Mouse (Mus musculus) neural tube, embryonic 15.5 days (tissue): ENCODE data around the gene Nfib. TPM values are rescaled to one million over a fixed set of nuclear protein-coding genes. Genes with fewer than 3 reads are reported as not detected.
A peak's percentile ranks its signal among the peaks of the same experiment; 100 is the strongest.

ENCODE experiments used
- ATAC-seq: fragments of 200-750 bp; cut with Nextera tagmentation; 2 replicates; pipeline ENCODE4 v1.8.0; 2017; ENCODE audit warnings: mild to moderate bottlenecking, moderate TSS enrichment, moderate library complexity; ENCODE audit not compliant: low FRiP score
- H3K27ac ChIP-seq: fragments of 300-500 bp; sonication (generic); replicated peaks from 2 replicates; pipeline ENCODE4 v1.5.1; 2015; ENCODE audit warnings: mild to moderate bottlenecking, inconsistent platforms
- H3K27me3 ChIP-seq: fragments of 300-500 bp; sonication (generic); replicated peaks from 2 replicates; pipeline ENCODE4 v1.6.1; 2015; ENCODE audit warnings: inconsistent platforms
- H3K36me3 ChIP-seq: fragments of 300-500 bp; sonication (generic); 2 replicates; pipeline ENCODE4 v1.6.1; 2015; ENCODE audit warnings: inconsistent platforms
- H3K4me1 ChIP-seq: fragments of 300-500 bp; sonication (generic); 2 replicates; pipeline ENCODE4 v1.6.1; 2015; ENCODE audit warnings: inconsistent platforms
- H3K4me2 ChIP-seq: fragments of 300-500 bp; sonication (generic); 2 replicates; pipeline ENCODE4 v1.6.1; 2015; ENCODE audit warnings: inconsistent platforms, mild to moderate bottlenecking, moderate library complexity
- H3K4me3 ChIP-seq: fragments of 300-500 bp; sonication (generic); replicated peaks from 2 replicates; pipeline ENCODE4 v1.5.1; 2015; ENCODE audit warnings: mild to moderate bottlenecking, inconsistent platforms
- H3K9ac ChIP-seq: fragments of 300-500 bp; sonication (generic); replicated peaks from 2 replicates; pipeline ENCODE4 v1.6.1; 2015; ENCODE audit warnings: mild to moderate bottlenecking, inconsistent platforms
- H3K9me3 ChIP-seq: fragments of 300-500 bp; sonication (generic); replicated peaks from 2 replicates; pipeline ENCODE4 v1.6.1; 2016; ENCODE audit warnings: inconsistent platforms
- WGBS: fragments of 180-500 bp; shearing (Covaris S2); methylation state at CpG from one replicate; pipeline ENCODE4 v1.1.7; 2015; ENCODE audit warnings: mixed read lengths; 5-methylcytosine and 5-hydroxymethylcytosine counted together
- polyA plus RNA-seq: library from polyadenylated mRNA; unstranded; fragments of >200 nt; fragmentation: Nextera tagmentation; extraction: Ambion mirVana; gene quantifications from 2 replicates; pipeline ENCODE4 v1.2.1, GENCODE M21; 2015

Gene Nfib
- polyA plus RNA-seq, 1 experiment from 2014 or later, result 58.4 TPM

GRCm38 (mm10) chr4:82369011-82369776 is 336.4 kb downstream of the Nfib start:
- no peak for ATAC-seq

GRCm38 (mm10) chr4:82368091-82368775 is 337.3 kb downstream of the Nfib start:
- ATAC-seq, result no peak
- WGBS, result 72% methylated on average over 9 of the region's 9 CpGs

More at GRCm38 (mm10) chr4:82369011-82369776, 336.4 kb downstream of the Nfib start:
- 95% methylated on average over 6 of the region's 6 CpGs for WGBS
- Histone ChIP-seq H3K27me3 (no peaks in the 10 kb centered on the region), H3K36me3 (no peaks in the 10 kb centered on the region), H3K9me3 (no peaks in the 10 kb centered on the region), H3K4me2 (no peak overlapping the region), H3K4me1 (peaks cover 6% of the 10 kb centered on the region; the same call in 1 of the 2 replicates), H3K9ac (no peak overlapping the region), H3K4me3 (no peak overlapping the region), H3K27ac (no peak overlapping the region)

DNA sequence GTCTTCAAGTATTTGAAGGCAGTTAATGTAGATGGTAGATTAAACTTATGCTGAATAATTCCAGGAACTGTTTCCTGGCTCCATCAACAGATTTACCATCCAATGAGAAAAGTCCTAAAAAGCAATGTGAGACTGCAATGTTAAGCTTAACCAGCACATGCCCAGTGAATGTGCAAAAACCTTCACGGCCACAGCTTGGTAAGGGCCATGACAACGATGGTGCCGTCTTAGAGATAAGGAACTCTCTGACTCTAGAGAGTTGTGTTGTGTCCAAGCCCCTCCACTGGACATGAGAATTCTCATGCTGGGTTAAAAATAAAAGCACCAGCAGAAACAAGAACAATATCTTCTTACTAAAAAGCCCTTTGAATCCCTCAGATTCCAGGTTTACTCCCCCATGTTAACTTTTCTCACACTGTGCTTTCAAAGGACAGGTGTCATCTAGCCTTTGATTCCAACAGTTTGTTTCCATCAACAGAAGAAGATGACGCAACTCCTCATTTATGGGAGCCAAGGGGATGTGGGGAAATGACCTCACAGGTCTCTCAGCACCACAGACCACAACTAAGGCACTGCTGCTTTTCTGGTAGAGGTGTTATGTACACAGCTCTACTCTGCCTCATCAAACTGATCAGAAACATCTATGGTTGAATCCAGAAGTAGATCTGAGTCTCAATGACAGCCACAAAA is 340.7 kb downstream of the Nfib start:
- H3K4me2 ChIP-seq, result no peak overlapping the region
- no peak for ATAC-seq
- no peaks in the 10 kb centered on the region for H3K9me3 ChIP-seq
- H3K27me3 ChIP-seq, result no peaks in the 10 kb centered on the region
- no peaks in the 10 kb centered on the region for H3K36me3 ChIP-seq
- WGBS, result 79% methylated on average over 4 of the region's 4 CpGs
- H3K4me1 ChIP-seq, result peaks cover 14% of the 10 kb centered on the region
- H3K27ac ChIP-seq, result no peak overlapping the region
- H3K9ac ChIP-seq, result no peak overlapping the region
- H3K4me3 ChIP-seq, result no peak overlapping the region

More at GRCm38 (mm10) chr4:82368091-82368775, 337.3 kb downstream of the Nfib start:
- H3K4me3 ChIP-seq, result no peak overlapping the region
- H3K9ac ChIP-seq, result no peak overlapping the region
- H3K9me3 ChIP-seq, result no peaks in the 10 kb centered on the region
- H3K4me2 ChIP-seq, result no peak overlapping the region
- H3K4me1 ChIP-seq, result peaks cover 10% of the 10 kb centered on the region; the same call in 1 of the 2 replicates
- no peaks in the 10 kb centered on the region for H3K36me3 ChIP-seq
- H3K27ac ChIP-seq, result no peak overlapping the region
- H3K27me3 ChIP-seq, result no peaks in the 10 kb centered on the region

- H3K9me3 ChIP-seq, result no peaks in the 10 kb centered on the region
- H3K27me3 ChIP-seq, result no peaks in the 10 kb centered on the region
- H3K27ac ChIP-seq, result no peak overlapping the region
- ATAC-seq, result peak; percentile 26; the same call in 1 of the 2 replicates
- no peak overlapping the region for H3K9ac ChIP-seq
- H3K36me3 ChIP-seq, result no peaks in the 10 kb centered on the region
- H3K4me1 ChIP-seq, result peaks cover 14% of the 10 kb centered on the region
- H3K4me2 ChIP-seq, result no peak overlapping the region
- 47% methylated on average over 6 of the region's 6 CpGs for WGBS
- no peak overlapping the region for H3K4me3 ChIP-seq
These were observed 341.6 kb downstream of the Nfib start for GRCm38 (mm10) chr4:82363951-82364350.

- Histone ChIP-seq H3K4me1 (peaks cover 14% of the 10 kb centered on the region), H3K4me3 (no peak overlapping the region), H3K36me3 (no peaks in the 10 kb centered on the region), H3K27ac (no peak overlapping the region), H3K27me3 (no peaks in the 10 kb centered on the region), H3K9ac (no peak overlapping the region), H3K4me2 (no peak overlapping the region), H3K9me3 (no peaks in the 10 kb centered on the region)
- ATAC-seq, result no peak
- 76% methylated on average over 3 of the region's 3 CpGs for WGBS
These were observed 343.3 kb downstream of the Nfib start for GRCm38 (mm10) chr4:82362294-82362693.

GRCm38 (mm10) chr4:82360081-82360511 is 345.5 kb downstream of the Nfib start:
- no peak overlapping the region for H3K9ac ChIP-seq
- H3K4me2 ChIP-seq, result no peak overlapping the region
- H3K27ac ChIP-seq, result 0 out of 2 replicates have a peak overlapping the region, but pooled peaks have one; percentile 33
- no peaks in the 10 kb centered on the region for H3K9me3 ChIP-seq
- no peaks in the 10 kb centered on the region for H3K36me3 ChIP-seq
- H3K4me1 ChIP-seq, result peaks cover 13% of the 10 kb centered on the region
- no peak for ATAC-seq
- H3K27me3 ChIP-seq, result no peaks in the 10 kb centered on the region
- WGBS, result 64% methylated on average over 4 of the region's 4 CpGs
- no peak overlapping the region for H3K4me3 ChIP-seq

DNA sequence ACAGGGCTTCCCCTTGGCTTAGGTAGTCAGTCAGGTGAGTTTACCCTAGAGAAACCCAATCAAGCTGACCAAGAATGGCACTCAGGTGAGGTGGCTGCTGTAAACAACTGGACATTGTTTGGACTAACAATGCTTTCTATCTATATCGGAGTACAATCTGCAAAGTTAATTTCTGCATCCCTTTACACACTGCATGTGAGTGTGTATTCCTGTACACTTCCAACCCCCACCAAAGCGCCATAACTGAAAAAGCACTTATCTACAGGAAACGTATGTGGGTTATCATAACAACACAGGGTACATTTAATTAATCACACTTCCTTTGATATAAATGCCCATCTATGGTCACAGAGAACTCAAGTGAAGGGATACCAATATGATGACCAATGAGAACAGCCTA is 346.4 kb downstream of the Nfib start:
- no peaks in the 10 kb centered on the region for H3K27me3 ChIP-seq
- no peak overlapping the region for H3K9ac ChIP-seq
- 94% methylated on average over 3 of the region's 3 CpGs for WGBS
- no peak for ATAC-seq
- H3K27ac ChIP-seq, result no peak overlapping the region
- H3K4me2 ChIP-seq, result no peak overlapping the region
- no peaks in the 10 kb centered on the region for H3K9me3 ChIP-seq
- H3K4me3 ChIP-seq, result no peak overlapping the region
- H3K4me1 ChIP-seq, result peaks cover 8% of the 10 kb centered on the region
- no peaks in the 10 kb centered on the region for H3K36me3 ChIP-seq

DNA sequence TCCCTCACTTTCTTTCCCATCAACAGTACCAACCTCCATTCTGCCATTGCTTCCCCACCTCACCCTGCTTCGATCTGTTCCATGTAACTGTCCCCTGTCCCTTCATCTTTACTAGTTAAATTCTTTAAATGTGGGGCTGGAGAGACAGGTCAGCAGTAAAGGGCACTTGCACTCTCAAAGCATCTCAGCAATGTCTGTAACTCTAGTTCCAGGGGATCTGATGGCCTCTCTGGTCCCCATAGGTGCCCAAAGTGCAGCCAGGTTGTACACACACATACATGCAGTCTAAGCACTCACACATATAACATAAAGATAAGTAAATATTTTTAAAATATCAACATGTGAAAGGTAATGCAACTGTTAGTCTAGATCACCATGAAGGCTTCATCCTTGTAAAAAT is 356.5 kb downstream of the Nfib start:
- Histone ChIP-seq H3K4me2 (no peak overlapping the region), H3K4me3 (no peak overlapping the region), H3K4me1 (peaks cover 12% of the 10 kb centered on the region), H3K9me3 (no peaks in the 10 kb centered on the region), H3K27me3 (no peaks in the 10 kb centered on the region), H3K36me3 (0 out of 2 replicates have a peak, but pooled peaks cover 2% of the 10 kb centered on the region), H3K9ac (no peak overlapping the region), H3K27ac (no peak overlapping the region)
- WGBS, result 96% methylated on average over 1 of the region's 1 CpGs
- ATAC-seq, result no peak

- Histone ChIP-seq H3K36me3 (0 out of 2 replicates have a peak, but pooled peaks cover under 1% of the 10 kb centered on the region), H3K27ac (peak overlapping the region; percentile 46), H3K9me3 (no peaks in the 10 kb centered on the region), H3K4me1 (peaks cover 18% of the 10 kb centered on the region), H3K9ac (no peak overlapping the region), H3K4me3 (no peak overlapping the region), H3K27me3 (no peaks in the 10 kb centered on the region), H3K4me2 (peak overlapping the region; percentile 17; the same call in 1 of the 2 replicates)
- peak; percentile 68 for ATAC-seq
- 9% methylated on average over 4 of the region's 4 CpGs for WGBS
These were observed 360.8 kb downstream of the Nfib start for GRCm38 (mm10) chr4:82344787-82345186.

- no peak overlapping the region for H3K9ac ChIP-seq
- H3K4me1 ChIP-seq, result peaks cover 18% of the 10 kb centered on the region
- H3K9me3 ChIP-seq, result no peaks in the 10 kb centered on the region
- H3K36me3 ChIP-seq, result no peaks in the 10 kb centered on the region
- H3K27me3 ChIP-seq, result no peaks in the 10 kb centered on the region
- WGBS, result 35% methylated on average over 6 of the region's 6 CpGs
- ATAC-seq, result no peak
- no peak overlapping the region for H3K4me3 ChIP-seq
- H3K4me2 ChIP-seq, result peak overlapping the region; percentile 17; the same call in 1 of the 2 replicates
- peak overlapping the region; percentile 46 for H3K27ac ChIP-seq
These were observed 361.3 kb downstream of the Nfib start for GRCm38 (mm10) chr4:82344224-82344623.

DNA sequence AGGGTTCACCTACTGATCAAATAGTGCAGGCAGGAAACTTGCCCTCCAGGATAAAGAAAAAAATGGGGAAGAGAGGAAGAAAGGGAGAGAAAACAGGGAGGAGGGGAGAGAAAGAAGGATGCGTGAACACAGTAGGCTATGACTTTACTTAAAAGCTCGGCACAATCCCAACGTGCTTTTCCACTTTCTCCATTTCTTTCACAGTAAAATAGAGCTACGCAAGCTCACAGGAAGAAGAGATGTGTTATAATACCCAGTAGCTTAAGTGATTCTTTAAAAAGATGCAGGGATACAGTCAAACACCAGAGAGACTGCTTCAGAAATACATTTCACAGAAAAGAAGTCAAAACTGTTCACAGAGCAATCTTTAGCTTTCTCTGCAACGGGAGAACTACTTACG is 366.6 kb downstream of the Nfib start:
- Histone ChIP-seq H3K4me1 (peaks cover 15% of the 10 kb centered on the region), H3K27me3 (no peaks in the 10 kb centered on the region), H3K4me3 (no peak overlapping the region), H3K9ac (no peak overlapping the region), H3K4me2 (no peak overlapping the region), H3K36me3 (no peaks in the 10 kb centered on the region), H3K27ac (0 out of 2 replicates have a peak overlapping the region, but pooled peaks have one; percentile 5), H3K9me3 (no peaks in the 10 kb centered on the region)
- 85% methylated on average over 6 of the region's 6 CpGs for WGBS
- no peak for ATAC-seq
